Mouse (Mus musculus) kidney, embryonic 16.5 days (tissue): Measurements from ENCODE around the gene Pigb. TPM values are rescaled to one million over a fixed set of nuclear protein-coding genes. Genes with fewer than 3 reads are reported as not detected.
"Not testable (repeated sequence)": the region's sequence is repeated elsewhere in the genome, so short reads cannot be mapped to it uniquely, and the experiment has no call there.

Source experiments
- ATAC-seq: fragments of 200-750 bp; cut with Nextera tagmentation; 2 replicates; pipeline ENCODE4 v1.8.0; 2017; ENCODE audit warnings: moderate TSS enrichment; ENCODE audit not compliant: low FRiP score, low TSS enrichment
- H3K27ac ChIP-seq: fragments of 300-500 bp; sonication (generic); 2 replicates; pipeline ENCODE4 v1.5.1; 2014; ENCODE audit warnings: low read length
- H3K27me3 ChIP-seq: fragments of 300-500 bp; sonication (generic); 2 replicates; pipeline ENCODE4 v1.6.1; 2014; ENCODE audit warnings: low read length, control low read depth, mixed read lengths; ENCODE audit not compliant: insufficient read depth
- H3K36me3 ChIP-seq: fragments of 300-500 bp; sonication (generic); 2 replicates; pipeline ENCODE4 v1.6.1; 2014; ENCODE audit warnings: low read length, control low read depth, mixed read lengths; ENCODE audit not compliant: insufficient read depth
- H3K4me1 ChIP-seq: fragments of 300-500 bp; sonication (generic); 2 replicates; pipeline ENCODE4 v1.6.1; 2014; ENCODE audit warnings: low read length, control low read depth, mixed read lengths; ENCODE audit not compliant: insufficient read depth
- H3K4me2 ChIP-seq: fragments of 300-500 bp; sonication (generic); replicated peaks from 2 replicates; pipeline ENCODE4 v1.6.1; 2014; ENCODE audit warnings: low read depth, low read length
- H3K4me3 ChIP-seq: fragments of 300-500 bp; sonication (generic); 2 replicates; pipeline ENCODE4 v1.5.1; 2014; ENCODE audit warnings: mild to moderate bottlenecking, low read length
- H3K9ac ChIP-seq: fragments of 300-500 bp; sonication (generic); replicated peaks from 2 replicates; pipeline ENCODE4 v1.6.1; 2014; ENCODE audit warnings: low read length
- H3K9me3 ChIP-seq: fragments of 300-500 bp; sonication (generic); 2 replicates; pipeline ENCODE4 v1.6.1; 2016; ENCODE audit warnings: low read length, control low read depth
- WGBS: fragments of 180-500 bp; shearing (Covaris S2); extraction: QIAGEN DNeasy Blood & Tissue Kit; methylation state at CpG from one replicate; pipeline ENCODE4 v1.1.7; 2014; 5-methylcytosine and 5-hydroxymethylcytosine counted together
- polyA plus RNA-seq: library from polyadenylated mRNA; unstranded; fragments of >200 nt; fragmentation: Nextera tagmentation; extraction: Ambion mirVana; gene quantifications from 2 replicates; pipeline ENCODE4 v1.2.1, GENCODE M21; 2015

Pigb gene
- polyA plus RNA-seq, result 15.4 and 19.9 TPM in 2 replicates

DNA sequence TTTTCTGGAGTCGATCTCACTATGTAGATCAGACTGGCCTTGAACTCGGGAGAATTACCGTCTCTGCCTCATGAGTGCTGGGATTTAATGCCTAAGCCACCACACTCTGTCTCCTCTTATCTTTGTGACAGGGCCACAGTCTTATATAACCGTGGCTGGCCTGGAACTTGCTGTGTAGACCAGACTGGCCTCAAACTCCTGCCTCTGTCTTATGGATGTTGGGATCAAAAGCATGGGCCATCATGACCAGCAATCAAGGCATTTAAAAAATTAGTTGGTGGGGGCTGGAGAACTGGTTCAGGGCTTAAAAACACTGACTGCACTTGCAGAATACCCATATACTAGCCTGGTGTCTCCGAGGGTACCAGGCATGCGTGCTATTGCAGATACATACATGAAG is at the start of gene Pigb:
Gene Pigb (minus strand): TSS at position 299 of the 400 bp plus-strand sequence.
- Histone ChIP-seq H3K36me3 (0 out of 2 replicates have a peak, but pooled peaks cover 4% of the 10 kb centered on the region), H3K9ac (peak within 1 kb of the TSS; percentile 92)
- ATAC-seq, result no peak

DNA sequence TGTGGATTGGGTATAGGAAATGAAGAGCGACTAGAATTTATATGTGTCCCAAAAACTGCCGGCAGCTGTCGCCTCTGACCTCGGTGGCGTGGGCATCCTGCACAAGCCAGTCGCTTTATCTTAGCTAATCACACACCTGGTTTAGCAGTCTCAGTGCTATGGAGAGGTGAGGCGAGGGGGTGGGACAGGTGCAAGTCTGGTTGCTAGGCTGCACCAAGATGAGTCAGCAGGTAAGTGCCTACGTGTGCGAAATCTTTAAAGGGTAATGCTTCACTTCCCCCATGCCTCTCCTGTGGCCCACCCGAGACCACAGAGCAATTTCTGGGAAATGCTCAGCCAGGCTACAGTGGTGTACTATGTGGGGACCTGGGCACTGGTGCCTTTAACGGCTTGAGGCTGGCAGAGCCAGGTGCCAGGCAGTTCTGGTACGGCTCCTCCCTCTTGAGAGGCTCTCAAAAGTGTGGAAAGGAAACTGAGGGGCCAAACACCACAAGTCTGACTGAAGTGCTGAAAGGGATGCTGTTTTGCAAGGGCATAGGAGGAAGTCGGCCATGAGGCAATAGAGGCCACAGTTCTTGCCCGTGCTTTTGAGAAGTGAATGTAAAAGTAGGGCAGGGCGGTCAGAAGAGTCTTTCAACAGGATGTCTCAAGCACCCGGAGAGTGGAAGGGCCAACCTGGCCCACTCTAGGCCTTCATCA is 49.2 kb upstream of the Pigb start:
- no peaks in the 10 kb centered on the region for H3K36me3 ChIP-seq
- H3K9me3 ChIP-seq, result no peaks in the 10 kb centered on the region
- H3K27ac ChIP-seq, result no peak overlapping the region
- no peak for ATAC-seq
- no peaks in the 10 kb centered on the region for H3K27me3 ChIP-seq
- H3K4me3 ChIP-seq, result no peak overlapping the region
- H3K9ac ChIP-seq, result no peak overlapping the region
- H3K4me1 ChIP-seq, result no peaks in the 10 kb centered on the region
- WGBS, result 65% methylated on average over 16 of the region's 16 CpGs
- H3K4me2 ChIP-seq, result no peak overlapping the region

More for the DNA sequence above, at the start of gene Pigb:
- H3K27me3 ChIP-seq, result no peaks in the 10 kb centered on the region
- WGBS, result 28% methylated on average over 6 of the region's 6 CpGs
- peak within 1 kb of the TSS; percentile 97 for H3K4me3 ChIP-seq
- H3K27ac ChIP-seq, result peak within 1 kb of the TSS; percentile 81
- peak within 1 kb of the TSS; percentile 88 for H3K4me2 ChIP-seq
- H3K9me3 ChIP-seq, result no peaks in the 10 kb centered on the region
- H3K4me1 ChIP-seq, result peaks cover 19% of the 10 kb centered on the region

DNA sequence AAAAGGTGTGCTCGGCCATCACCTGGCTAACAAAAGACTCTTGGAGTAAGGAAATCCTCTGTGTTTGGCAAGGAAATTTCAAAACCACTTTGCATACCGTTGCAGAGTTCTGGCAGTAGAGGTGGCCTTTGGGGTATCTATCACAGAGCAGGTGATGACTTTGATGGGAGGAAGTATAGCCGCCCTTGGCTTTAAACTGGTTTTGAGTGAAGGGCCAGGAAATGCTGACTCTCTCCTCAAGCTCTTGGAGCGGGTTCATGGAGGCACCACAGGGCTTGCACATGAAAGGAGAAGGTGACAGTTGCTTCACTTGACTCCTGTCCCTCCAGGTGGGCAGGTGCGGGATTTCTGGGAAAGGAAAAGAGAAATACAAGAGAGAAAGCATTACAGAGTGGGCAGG is 47.4 kb upstream of the Pigb start:
- Histone ChIP-seq H3K36me3 (no peaks in the 10 kb centered on the region), H3K9ac (no peak overlapping the region), H3K27me3 (no peaks in the 10 kb centered on the region), H3K9me3 (no peaks in the 10 kb centered on the region), H3K4me3 (no peak overlapping the region), H3K4me1 (no peaks in the 10 kb centered on the region), H3K27ac (no peak overlapping the region), H3K4me2 (no peak overlapping the region)
- ATAC-seq, result no peak
- WGBS, result 78% methylated on average over 5 of the region's 5 CpGs

DNA sequence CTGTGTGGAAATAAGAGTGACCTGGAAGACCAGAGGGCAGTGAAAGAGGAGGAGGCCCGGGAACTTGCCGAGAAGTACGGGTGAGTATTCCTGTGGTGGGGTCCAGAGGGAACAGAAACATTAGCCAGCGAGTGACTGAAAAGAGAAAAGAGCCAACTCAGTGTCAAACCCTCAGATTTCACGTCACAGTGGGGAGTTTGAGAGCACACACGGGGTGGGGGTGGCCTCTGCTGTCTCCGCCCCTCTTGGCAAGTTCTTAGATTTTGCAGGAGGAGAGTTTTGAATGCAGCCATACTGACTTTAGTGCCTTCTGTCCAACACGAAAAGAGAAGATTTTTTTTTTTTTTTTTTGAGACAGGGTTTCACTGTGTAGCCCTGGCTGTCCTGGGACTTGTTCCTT is 46.9 kb upstream of the Pigb start:
- Histone ChIP-seq H3K27me3 (no peaks in the 10 kb centered on the region), H3K9me3 (no peaks in the 10 kb centered on the region), H3K4me2 (no peak overlapping the region), H3K36me3 (no peaks in the 10 kb centered on the region), H3K4me3 (no peak overlapping the region), H3K4me1 (no peaks in the 10 kb centered on the region), H3K9ac (no peak overlapping the region), H3K27ac (no peak overlapping the region)
- 57% methylated on average over 8 of the region's 8 CpGs for WGBS
- ATAC-seq, result no peak

DNA sequence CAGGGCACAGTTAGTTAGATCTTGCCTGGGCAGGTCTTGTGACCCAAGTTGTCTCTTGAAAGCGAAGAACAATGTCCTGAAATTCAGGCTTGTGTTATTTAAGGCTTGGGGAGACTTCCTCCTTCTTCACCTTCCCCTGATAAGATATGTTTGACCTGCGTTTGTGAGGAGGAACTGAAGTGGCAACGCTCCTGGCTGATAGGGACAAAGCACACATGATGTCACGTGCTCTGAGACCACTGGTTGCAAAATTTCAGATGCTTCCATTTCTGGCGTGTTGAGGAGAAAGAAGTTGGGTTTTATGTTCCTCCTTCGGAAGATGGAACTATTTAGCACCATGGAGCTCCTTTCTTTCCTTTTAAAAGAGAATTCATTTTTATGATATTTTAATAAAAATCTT is 45.7 kb upstream of the Pigb start:
- Histone ChIP-seq H3K4me3 (no peak overlapping the region), H3K9ac (no peak overlapping the region), H3K36me3 (no peaks in the 10 kb centered on the region), H3K9me3 (no peaks in the 10 kb centered on the region), H3K27ac (no peak overlapping the region), H3K27me3 (no peaks in the 10 kb centered on the region), H3K4me2 (no peak overlapping the region), H3K4me1 (no peaks in the 10 kb centered on the region)
- 74% methylated on average over 6 of the region's 6 CpGs for WGBS
- ATAC-seq, result no peak

DNA sequence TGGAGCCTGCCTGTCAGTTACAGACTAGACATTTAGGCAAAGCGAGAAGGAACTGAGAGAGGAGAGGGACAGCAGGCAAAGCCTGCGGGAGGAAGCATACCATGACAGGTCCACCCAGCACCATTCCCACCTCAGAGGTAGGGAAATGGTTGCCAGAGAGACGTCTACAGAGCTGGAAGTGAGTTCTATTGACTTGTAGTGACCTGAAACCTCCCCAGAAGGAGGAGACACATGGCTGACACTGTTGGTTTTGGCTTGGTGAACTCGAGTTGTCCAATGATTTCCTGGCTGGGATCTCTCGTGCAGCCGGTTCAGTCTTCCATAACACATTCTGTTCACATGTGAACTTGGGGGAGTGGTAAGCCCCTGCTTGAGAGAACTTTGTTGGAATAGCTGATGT is 43.8 kb upstream of the Pigb start:
- Histone ChIP-seq H3K9me3 (no peaks in the 10 kb centered on the region), H3K9ac (no peak overlapping the region), H3K36me3 (no peaks in the 10 kb centered on the region), H3K4me1 (no peaks in the 10 kb centered on the region), H3K27ac (no peak overlapping the region), H3K4me2 (no peak overlapping the region), H3K4me3 (no peak overlapping the region), H3K27me3 (no peaks in the 10 kb centered on the region)
- WGBS, result 53% methylated on average over 6 of the region's 6 CpGs
- no peak for ATAC-seq

DNA sequence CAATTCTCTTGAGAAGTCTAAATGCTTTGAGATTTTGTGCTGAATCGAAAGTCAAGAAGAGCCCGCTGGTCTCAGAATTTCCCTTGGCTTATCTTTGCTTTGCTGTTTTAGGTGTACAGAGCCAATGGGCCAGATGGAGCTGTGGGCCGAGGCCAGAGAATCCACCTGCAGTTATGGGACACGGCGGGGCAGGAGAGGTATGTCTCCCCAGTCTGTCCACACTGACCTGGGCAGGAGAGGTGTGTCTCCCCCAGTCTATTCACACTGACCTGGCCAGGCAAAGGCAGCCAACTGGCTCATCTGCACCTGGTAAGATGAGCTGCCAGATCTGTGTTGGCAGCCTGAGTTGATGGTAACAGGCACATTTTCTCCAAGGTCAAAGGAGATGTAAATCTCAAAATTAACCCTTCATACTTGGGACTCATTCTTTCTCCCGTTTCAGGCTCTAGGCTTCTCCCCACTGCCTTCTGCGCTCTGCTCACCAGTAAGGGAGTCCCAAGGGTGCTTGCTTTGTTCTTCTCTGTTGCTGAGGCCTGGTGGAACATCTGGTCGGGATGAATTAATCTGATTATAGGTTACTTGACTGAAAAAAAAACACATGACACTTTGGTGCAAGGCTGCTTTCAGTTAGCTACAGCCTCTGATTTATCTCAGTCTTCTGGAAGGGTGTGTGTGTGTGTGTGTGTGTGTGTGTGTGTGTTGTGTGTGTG is 42.3 kb upstream of the Pigb start:
- no peak overlapping the region for H3K9ac ChIP-seq
- H3K4me3 ChIP-seq, result no peak overlapping the region
- H3K27me3 ChIP-seq, result no peaks in the 10 kb centered on the region
- no peaks in the 10 kb centered on the region for H3K36me3 ChIP-seq
- H3K4me2 ChIP-seq, result no peak overlapping the region
- H3K4me1 ChIP-seq, result no peaks in the 10 kb centered on the region
- no peaks in the 10 kb centered on the region for H3K9me3 ChIP-seq
- ATAC-seq, result no peak
- 79% methylated on average over 8 of the region's 8 CpGs for WGBS
- no peak overlapping the region for H3K27ac ChIP-seq

DNA sequence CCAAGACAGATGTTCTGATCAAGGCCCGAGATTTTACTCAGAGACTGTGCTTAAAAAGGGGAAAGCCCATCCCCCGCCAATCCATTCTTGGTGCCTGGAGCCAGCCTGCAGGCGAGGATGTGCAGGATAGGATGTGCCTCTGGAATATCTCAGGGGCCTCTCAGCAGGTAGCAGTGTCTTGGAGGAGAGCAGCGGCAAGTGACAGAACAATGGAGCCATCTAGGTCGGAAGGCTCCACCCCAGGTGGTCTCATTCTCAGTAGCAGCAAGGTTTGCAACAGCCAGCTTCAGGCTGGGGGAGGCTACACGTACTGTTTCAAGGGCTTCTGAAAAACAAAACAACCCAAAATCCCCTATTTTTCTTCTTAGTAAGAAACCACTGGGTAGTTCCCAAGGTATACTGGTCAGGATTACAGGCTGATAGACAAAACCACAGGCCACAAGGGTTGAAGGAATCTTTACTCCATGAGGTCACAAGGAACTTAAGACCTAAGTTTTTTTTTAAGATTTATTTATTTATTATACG is 39.7 kb upstream of the Pigb start:
- no peaks in the 10 kb centered on the region for H3K4me1 ChIP-seq
- H3K4me2 ChIP-seq, result no peak overlapping the region
- no peak overlapping the region for H3K27ac ChIP-seq
- H3K9ac ChIP-seq, result no peak overlapping the region
- no peak for ATAC-seq
- H3K9me3 ChIP-seq, result no peaks in the 10 kb centered on the region
- no peak overlapping the region for H3K4me3 ChIP-seq
- H3K36me3 ChIP-seq, result no peaks in the 10 kb centered on the region
- WGBS, result 58% methylated on average over 7 of the region's 7 CpGs
- H3K27me3 ChIP-seq, result no peaks in the 10 kb centered on the region

DNA sequence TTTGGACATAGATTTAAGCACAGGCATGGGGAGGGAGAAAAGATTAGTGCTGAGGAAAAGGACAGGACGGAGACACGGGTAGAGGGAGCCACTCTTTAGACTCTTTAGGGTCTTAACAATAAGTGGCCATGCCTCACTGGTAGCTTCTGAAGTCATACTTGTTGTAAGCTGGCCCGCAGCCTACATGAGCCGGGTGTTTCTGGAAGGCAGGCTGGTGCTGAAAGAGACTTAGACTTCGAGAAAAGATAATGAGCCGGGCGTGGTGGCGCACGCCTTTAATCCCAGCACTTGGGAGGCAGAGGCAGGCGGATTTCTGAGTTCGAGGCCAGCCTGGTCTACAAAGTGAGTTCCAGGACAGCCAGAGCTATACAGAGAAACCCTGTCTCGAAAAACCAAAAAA is 39.2 kb upstream of the Pigb start:
- not testable (repeated sequence) for H3K27ac ChIP-seq, H3K4me1 ChIP-seq, ATAC-seq, H3K4me3 ChIP-seq, H3K36me3 ChIP-seq, H3K4me2 ChIP-seq, H3K9ac ChIP-seq, H3K27me3 ChIP-seq, H3K9me3 ChIP-seq
- WGBS, result 90% methylated on average over 9 of the region's 12 CpGs

DNA sequence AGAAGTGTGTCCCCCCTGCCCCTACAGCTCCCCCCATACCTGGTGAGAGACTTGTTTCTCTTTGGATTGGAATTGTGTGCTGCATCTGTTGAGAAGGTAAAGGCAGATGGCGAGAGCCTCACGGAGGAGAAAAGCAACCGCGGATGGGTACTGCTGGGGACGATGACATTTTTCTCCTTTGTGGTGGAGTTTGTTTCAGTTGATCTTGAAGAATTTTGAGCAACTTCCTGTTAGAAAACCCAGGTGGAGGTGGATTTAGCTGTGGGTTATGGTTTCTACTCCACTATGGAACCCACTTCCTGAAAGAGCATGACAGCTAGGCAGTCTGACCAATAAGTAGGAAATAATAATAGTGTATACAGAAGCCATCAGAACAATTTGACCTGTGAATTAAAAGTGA is 33.0 kb upstream of the Pigb start:
- Histone ChIP-seq H3K27me3 (no peaks in the 10 kb centered on the region), H3K9ac (no peak overlapping the region), H3K4me2 (no peak overlapping the region), H3K27ac (no peak overlapping the region), H3K4me3 (no peak overlapping the region), H3K36me3 (no peaks in the 10 kb centered on the region), H3K4me1 (peaks cover 1% of the 10 kb centered on the region), H3K9me3 (no peaks in the 10 kb centered on the region)
- ATAC-seq, result no peak
- 91% methylated on average over 5 of the region's 5 CpGs for WGBS
